Mouse (Mus musculus) kidney, adult 2 months (tissue): ENCODE results near the gene Mroh3. TPM values are rescaled to one million over a fixed set of nuclear protein-coding genes. Genes with fewer than 3 reads are reported as not detected.

Experiments
- DNase-seq: peaks from one replicate; pipeline ENCODE4 v3.0.0; 2021
- H3K27ac ChIP-seq: fragments of 200-500 bp; 2 replicates; pipeline ENCODE4 v1.5.1; 2012; ENCODE audit warnings: low read depth, low read length, control low read depth, inconsistent platforms; ENCODE audit not compliant: insufficient read depth
- H3K27me3 ChIP-seq: fragments of 200-500 bp; replicated peaks from 2 replicates; pipeline ENCODE4 v1.6.1; 2012; ENCODE audit warnings: mild to moderate bottlenecking, moderate library complexity, low read length, inconsistent platforms; ENCODE audit not compliant: control insufficient read depth, insufficient read depth
- H3K36me3 ChIP-seq: fragments of 200-500 bp; 2 replicates; pipeline ENCODE4 v1.6.1; 2012; ENCODE audit warnings: mild to moderate bottlenecking, moderate library complexity, low read length, inconsistent platforms; ENCODE audit not compliant: control insufficient read depth, insufficient read depth
- H3K4me1 ChIP-seq: fragments of 200-500 bp; 2 replicates; pipeline ENCODE4 v1.6.1; 2011; ENCODE audit warnings: low read length; ENCODE audit not compliant: control insufficient read depth, insufficient read depth
- H3K4me3 ChIP-seq: fragments of 200-500 bp; 2 replicates; pipeline ENCODE4 v1.5.1; 2011; ENCODE audit warnings: mild to moderate bottlenecking, low read depth, low read length, control low read depth; ENCODE audit not compliant: insufficient read depth
- CTCF ChIP-seq: fragments of 200-500 bp; conservative IDR thresholded peaks from 2 replicates; pipeline ENCODE4 v1.5.1; 2011; ENCODE audit warnings: low read depth, mild to moderate bottlenecking, control low read depth, low read length, moderate library complexity, mixed read lengths; ENCODE audit not compliant: insufficient read depth, insufficient read length
- POLR2A ChIP-seq: fragments of 200-500 bp; IDR thresholded peaks from one replicate; pipeline ENCODE4 v1.6.1; 2011; ENCODE audit warnings: low read depth, low read length, control low read depth
- WGBS: fragments of 180-500 bp; shearing (Covaris S2); methylation state at CpG from one replicate; pipeline ENCODE4 v1.1.7; 2018; 5-methylcytosine and 5-hydroxymethylcytosine counted together
- polyA plus RNA-seq: library from polyadenylated mRNA; depleted of rRNA; stranded (reverse); fragments of >200 nt; gene quantifications from 2 replicates; pipeline ENCODE4 v1.2.3, GENCODE M21; 2012

Mroh3 gene
- polyA plus RNA-seq, 1 experiment: 0.44 TPM

- no peak overlapping the region for H3K4me3 ChIP-seq
- no peak overlapping the region for H3K27ac ChIP-seq
- 21% methylated on average over 13 of the region's 13 CpGs for WGBS
- no peaks in the 10 kb centered on the region for H3K36me3 ChIP-seq
- peak; percentile 76 for DNase-seq
- H3K4me1 ChIP-seq: 0 out of 2 replicates have a peak, but pooled peaks cover 3% of the 10 kb centered on the region
- TF ChIP-seq CTCF: no peak
- no peak for TF ChIP-seq POLR2A
- H3K27me3 ChIP-seq: no peaks in the 10 kb centered on the region
These were observed 38.5 kb downstream of the Mroh3 start for GRCm38 (mm10) chr1:136174101-136174606.

- H3K27me3 ChIP-seq: no peaks in the 10 kb centered on the region
- H3K27ac ChIP-seq: no peak overlapping the region
- DNase-seq: peak; percentile 80
- H3K4me1 ChIP-seq: 0 out of 2 replicates have a peak, but pooled peaks cover 3% of the 10 kb centered on the region
- TF ChIP-seq CTCF (no peak), POLR2A (no peak)
- H3K36me3 ChIP-seq: no peaks in the 10 kb centered on the region
- 82% methylated on average over 12 of the region's 12 CpGs for WGBS
- no peak overlapping the region for H3K4me3 ChIP-seq
These were observed 39.9 kb downstream of the Mroh3 start for GRCm38 (mm10) chr1:136172696-136173095.

- no peak overlapping the region for H3K4me3 ChIP-seq
- H3K27me3 ChIP-seq: no peaks in the 10 kb centered on the region
- peak; percentile 84 for DNase-seq
- H3K27ac ChIP-seq: no peak overlapping the region
- WGBS: 3% methylated on average over 5 of the region's 5 CpGs
- H3K36me3 ChIP-seq: no peaks in the 10 kb centered on the region
- 0 out of 2 replicates have a peak, but pooled peaks cover 3% of the 10 kb centered on the region for H3K4me1 ChIP-seq
- peak; percentile 98 for TF ChIP-seq CTCF
- TF ChIP-seq POLR2A: no peak
These were observed 42.5 kb downstream of the Mroh3 start for GRCm38 (mm10) chr1:136170109-136170508.

GRCm38 (mm10) chr1:136167657-136168056 lies 45.0 kb downstream of the Mroh3 start:
- no peak for TF ChIP-seq POLR2A
- peak; percentile 66 for TF ChIP-seq CTCF
- 68% methylated on average over 8 of the region's 8 CpGs for WGBS
- no peak overlapping the region for H3K27ac ChIP-seq
- no peaks in the 10 kb centered on the region for H3K4me1 ChIP-seq
- peak; percentile 33 for DNase-seq
- H3K36me3 ChIP-seq: no peaks in the 10 kb centered on the region
- no peak overlapping the region for H3K4me3 ChIP-seq
- H3K27me3 ChIP-seq: no peaks in the 10 kb centered on the region

- no peaks in the 10 kb centered on the region for H3K27me3 ChIP-seq
- no peak for DNase-seq
- no peak for TF ChIP-seq POLR2A
- WGBS: 89% methylated on average over 2 of the region's 2 CpGs
- no peak overlapping the region for H3K4me3 ChIP-seq
- no peaks in the 10 kb centered on the region for H3K36me3 ChIP-seq
- no peaks in the 10 kb centered on the region for H3K4me1 ChIP-seq
- H3K27ac ChIP-seq: no peak overlapping the region
These were observed 47.2 kb downstream of the Mroh3 start for GRCm38 (mm10) chr1:136165436-136165835.

GRCm38 (mm10) chr1:136161333-136161921 lies 51.2 kb downstream of the Mroh3 start:
- no peak for DNase-seq
- Histone ChIP-seq H3K36me3 (no peaks in the 10 kb centered on the region), H3K27ac (no peak overlapping the region), H3K4me1 (no peaks in the 10 kb centered on the region), H3K27me3 (no peaks in the 10 kb centered on the region), H3K4me3 (no peak overlapping the region)
- TF ChIP-seq POLR2A (no peak), CTCF (no peak)
- 94% methylated on average over 7 of the region's 7 CpGs for WGBS

- no peak for DNase-seq
- H3K4me3 ChIP-seq: no peak overlapping the region
- H3K27ac ChIP-seq: no peak overlapping the region
- WGBS: 85% methylated on average over 6 of the region's 6 CpGs
- no peaks in the 10 kb centered on the region for H3K27me3 ChIP-seq
- H3K4me1 ChIP-seq: no peaks in the 10 kb centered on the region
- no peak for TF ChIP-seq CTCF
- H3K36me3 ChIP-seq: no peaks in the 10 kb centered on the region
These were observed 51.7 kb downstream of the Mroh3 start for GRCm38 (mm10) chr1:136160930-136161329.

- WGBS: 90% methylated on average over 12 of the region's 12 CpGs
- Histone ChIP-seq H3K4me1 (no peaks in the 10 kb centered on the region), H3K27ac (no peak overlapping the region), H3K27me3 (no peaks in the 10 kb centered on the region), H3K4me3 (no peak overlapping the region), H3K36me3 (no peaks in the 10 kb centered on the region)
- TF ChIP-seq POLR2A: no peak
- TF ChIP-seq CTCF: no peak
- no peak for DNase-seq
These were observed 52.3 kb downstream of the Mroh3 start for GRCm38 (mm10) chr1:136160297-136160696.
